Mouse (Mus musculus): Measurements from ENCODE around the gene Efs.

Efs gene

DNA sequence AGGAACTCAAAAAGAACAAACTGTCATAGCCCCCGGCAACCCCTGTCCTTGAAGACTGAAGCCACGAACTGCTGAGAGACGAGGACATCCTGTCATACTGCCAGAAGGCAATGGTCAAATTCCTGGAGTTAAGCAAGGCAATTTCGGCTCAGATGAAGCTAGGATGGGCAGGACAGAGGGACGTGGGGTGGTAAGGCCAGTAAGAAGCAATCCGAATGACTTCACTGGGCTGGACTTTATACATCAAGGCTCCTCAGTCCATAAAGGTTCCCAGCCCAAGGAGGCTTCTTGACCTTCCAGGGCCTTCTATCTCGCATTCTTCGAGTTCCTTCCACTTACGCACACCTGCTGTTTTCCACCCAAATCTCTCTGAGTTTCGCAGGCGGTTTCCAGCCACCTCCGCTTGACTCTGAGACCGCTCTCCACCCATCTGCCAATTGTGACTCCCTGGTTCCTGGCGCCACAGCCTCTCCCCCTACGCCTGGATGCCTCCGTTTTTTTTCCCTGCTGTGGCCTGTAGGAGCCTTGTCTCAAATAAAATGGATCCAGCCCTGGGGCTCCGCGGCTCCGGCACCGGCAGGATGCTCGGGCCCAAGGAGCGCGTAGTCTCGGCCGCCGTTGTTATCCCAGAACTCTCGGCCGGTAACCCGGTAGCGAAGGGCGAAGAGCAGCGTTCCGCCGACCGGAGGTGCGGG lies 49.9 kb downstream of the Efs start:
- in situ Hi-C loops (cut with MboI, MseI), result no loop called here

DNA sequence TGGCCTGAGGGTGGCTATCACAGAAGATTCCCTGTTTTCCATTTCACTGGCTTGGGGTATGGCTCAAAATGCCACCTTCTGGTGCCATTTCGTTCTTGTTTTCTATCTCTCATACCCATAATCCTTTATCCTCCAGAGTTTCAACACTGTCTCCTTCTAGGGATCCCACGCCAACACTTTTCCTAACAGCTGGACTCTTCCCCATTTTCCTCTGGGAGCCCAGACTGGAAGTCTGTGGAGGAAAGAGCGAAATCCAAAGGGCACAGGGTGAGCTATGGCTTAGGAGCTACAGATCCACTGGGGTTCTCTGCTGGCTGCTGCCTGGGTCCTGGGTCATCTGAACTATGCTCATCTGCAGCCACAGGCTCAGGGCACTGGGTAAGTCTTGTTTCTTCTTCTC lies 51.8 kb downstream of the Efs start:
- in situ Hi-C loops (cut with MboI, MseI), result no loop called here

DNA sequence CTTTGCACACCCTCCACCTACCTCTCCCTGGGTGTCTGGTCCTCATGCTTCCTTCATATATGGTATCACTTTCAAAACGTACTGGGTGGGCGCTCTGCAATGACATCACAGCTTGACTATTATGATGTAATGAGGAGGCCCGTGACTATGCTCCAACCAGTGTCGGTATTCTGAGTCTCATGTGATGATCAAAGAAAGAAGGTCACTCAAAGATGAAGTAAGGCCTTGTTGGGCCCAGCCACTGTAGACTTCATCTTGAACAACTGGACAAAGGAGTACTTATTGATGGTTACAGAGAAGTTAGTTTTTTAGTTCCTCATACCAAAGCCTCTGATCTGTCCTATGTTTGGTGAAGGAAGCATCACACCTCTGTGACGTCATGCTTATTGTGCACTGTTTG lies 55.1 kb downstream of the Efs start, which contains the start of gene Homez:
Gene Homez, minus strand, starts transcription at position 101 of the 400 bp plus-strand sequence.
- in situ Hi-C loops (cut with MboI, MseI), result no loop called here

DNA sequence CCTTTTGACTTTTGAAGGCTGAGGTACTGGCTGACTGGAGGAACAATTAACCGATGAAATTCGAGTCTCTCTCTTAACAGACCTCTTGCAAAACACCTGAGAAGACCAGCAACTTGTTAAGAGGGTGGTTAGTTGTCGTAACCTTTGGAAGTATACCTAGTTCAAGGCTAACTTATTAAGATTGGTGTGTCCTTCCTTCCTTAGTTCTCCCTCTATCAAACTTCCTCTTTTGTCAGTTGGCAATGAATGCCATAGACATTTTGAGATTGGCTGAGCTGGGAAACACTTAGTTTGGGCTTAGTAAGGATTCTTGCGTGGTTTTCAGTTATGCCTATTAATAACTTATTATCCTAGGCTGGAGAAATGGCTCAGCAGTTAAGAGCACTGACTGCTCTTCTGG lies 57.9 kb downstream of the Efs start:
- in situ Hi-C loops (cut with MboI, MseI), result no loop called here

DNA sequence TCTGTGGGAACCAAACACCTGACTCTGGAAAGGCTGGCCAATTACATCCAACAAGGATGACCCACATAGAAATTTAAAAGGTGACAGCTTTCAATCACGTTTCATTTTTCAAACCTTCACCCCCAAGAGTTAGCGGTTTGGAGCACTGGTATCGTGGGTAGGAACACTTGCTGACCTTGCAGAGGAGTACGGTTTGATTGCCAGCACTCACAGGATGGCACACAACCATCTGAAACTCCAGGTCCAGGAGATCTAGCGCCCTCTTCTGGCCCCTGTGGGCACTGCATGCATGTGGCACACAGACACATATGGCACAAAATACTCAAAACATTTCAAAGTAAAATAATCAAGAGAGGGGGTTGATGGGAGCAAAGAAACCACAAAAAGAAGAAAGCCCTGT lies 59.0 kb downstream of the Efs start:
- in situ Hi-C loops (cut with MboI, MseI), result no loop called here
